Mouse (Mus musculus) megakaryocyte, embryonic 14.5 days (primary cell): ENCODE results near the gene Nup210.

Experiments
- FLI1 ChIP-seq: IDR thresholded peaks from 2 replicates; pipeline ENCODE4 v1.6.1; 2012; ENCODE audit warnings: low read length, inconsistent platforms, mixed read lengths
- GATA1 ChIP-seq: IDR thresholded peaks from 3 replicates; pipeline ENCODE4 v1.6.1; 2012; ENCODE audit warnings: mixed read lengths, low read length, inconsistent platforms, borderline replicate concordance

DNA sequence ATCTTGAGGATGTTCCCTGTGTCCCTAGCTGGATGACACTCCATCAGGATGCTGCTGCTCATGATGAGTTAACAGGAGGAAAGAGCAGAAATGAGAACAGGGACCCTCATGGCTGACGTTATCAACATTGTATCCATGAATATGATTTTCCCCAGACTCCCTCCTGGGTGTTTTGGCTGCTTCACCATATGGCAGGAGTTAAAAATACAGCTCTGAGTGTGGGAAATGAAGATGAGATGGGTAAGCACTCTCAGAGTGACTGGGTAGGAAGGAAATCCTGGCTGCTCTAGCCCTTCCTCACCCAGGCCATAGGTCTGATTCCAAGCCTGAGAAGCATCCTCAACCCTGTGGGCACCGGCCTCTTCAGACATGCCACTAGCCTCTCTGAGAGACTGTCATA, 142.3 kb downstream of the Nup210 start:
- no peak for TF ChIP-seq FLI1
- TF ChIP-seq GATA1 = no peak
